Mouse (Mus musculus) liver, embryonic 11.5 days (tissue): ENCODE measurements around the gene Rnf25. TPM values are rescaled to one million over a fixed set of nuclear protein-coding genes. Genes with fewer than 3 reads are reported as not detected.

ENCODE experiments used
- ATAC-seq: fragments of 200-750 bp; cut with Nextera tagmentation; replicated peaks from 2 replicates; pipeline ENCODE4 v1.8.0; 2017; ENCODE audit warnings: moderate number of reproducible peaks, mild to moderate bottlenecking, moderate TSS enrichment, moderate library complexity; ENCODE audit not compliant: low FRiP score
- DNase-seq: peaks from one replicate; pipeline ENCODE4 v3.0.0-alpha.2; 2017; ENCODE audit warnings: low spot score
- H3K27ac ChIP-seq: fragments of 300-500 bp; sonication (generic); 2 replicates; pipeline ENCODE4 v1.5.1; 2014; ENCODE audit warnings: mild to moderate bottlenecking, low read depth, low read length, control low read depth
- H3K27me3 ChIP-seq: fragments of 300-500 bp; sonication (generic); replicated peaks from 2 replicates; pipeline ENCODE4 v1.6.1; 2014; ENCODE audit warnings: low read length, mixed read lengths; ENCODE audit not compliant: control insufficient read depth, insufficient read depth
- H3K36me3 ChIP-seq: fragments of 300-500 bp; sonication (generic); 2 replicates; pipeline ENCODE4 v1.6.1; 2014; ENCODE audit warnings: mild to moderate bottlenecking, low read length, moderate library complexity, mixed read lengths; ENCODE audit not compliant: control insufficient read depth, insufficient read depth
- H3K4me1 ChIP-seq: fragments of 300-500 bp; sonication (generic); replicated peaks from 2 replicates; pipeline ENCODE4 v1.6.1; 2014; ENCODE audit warnings: low read length, mixed read lengths; ENCODE audit not compliant: control insufficient read depth, insufficient read depth
- H3K4me2 ChIP-seq: fragments of 300-500 bp; sonication (generic); 2 replicates; pipeline ENCODE4 v1.6.1; 2014; ENCODE audit warnings: mild to moderate bottlenecking, control low read depth, moderate library complexity
- H3K4me3 ChIP-seq: fragments of 300-500 bp; sonication (generic); 2 replicates; pipeline ENCODE4 v1.5.1; 2014; ENCODE audit warnings: low read depth, low read length, control low read depth
- H3K9ac ChIP-seq: fragments of 300-500 bp; sonication (generic); 2 replicates; pipeline ENCODE4 v1.6.1; 2014; ENCODE audit warnings: low read depth, low read length, control low read depth
- H3K9me3 ChIP-seq: fragments of 300-500 bp; sonication (generic); 2 replicates; pipeline ENCODE4 v1.6.1; 2016; ENCODE audit warnings: low read length, inconsistent platforms, mixed read lengths; ENCODE audit not compliant: control insufficient read depth
- WGBS: fragments of 180-500 bp; shearing (Covaris S2); extraction: QIAGEN DNeasy Blood & Tissue Kit; methylation state at CpG from one replicate; pipeline ENCODE4 v1.1.7; 2014; 5-methylcytosine and 5-hydroxymethylcytosine counted together
- microRNA-seq: library from miRNA; unstranded; fragments of <30 nt; microRNA quantifications from one replicate; pipeline ENCODE4, GENCODE M21; 2017; ENCODE audit warnings: borderline number of aligned reads
- polyA plus RNA-seq: library from polyadenylated mRNA; unstranded; fragments of >200 nt; fragmentation: Nextera tagmentation; extraction: Ambion mirVana; gene quantifications from 2 replicates; pipeline ENCODE4 v1.2.1, GENCODE M21; 2014

The Rnf25 gene
- polyA plus RNA-seq, 1 experiment from 2014 or later = 6.0 TPM

- no peaks in the 10 kb centered on the region for H3K9me3 ChIP-seq
- H3K4me3 ChIP-seq = no peak within 1 kb of the TSS
- WGBS = 79% methylated on average over 4 of the region's 4 CpGs
- no peaks in the 10 kb centered on the region for H3K36me3 ChIP-seq
- H3K27ac ChIP-seq = no peak within 1 kb of the TSS
- peaks cover 4% of the 10 kb centered on the region for H3K27me3 ChIP-seq
- no peaks in the 10 kb centered on the region for H3K4me1 ChIP-seq
- DNase-seq = no peak
- no peak within 1 kb of the TSS for H3K9ac ChIP-seq
- no peak within 1 kb of the TSS for H3K4me2 ChIP-seq
- ATAC-seq = no peak
Observed at GRCm38 (mm10) chr1:74544184-74544583, 57.0 kb downstream of the Rnf25 start, which contains the start of gene Usp37. Gene Usp37, minus strand, starts transcription at chr1:74544284.

Small RNA genes lying within 50 kb of the gene (microRNA-seq; reads per million reads assigned to microRNA genes)
- not detected for gene Gm25035

Other genes starting within 250 kb of the Rnf25 start
- 0.21 TPM in 1 of 2 replicates, not detected in the other for gene Catip, start 239.3 kb downstream of the Rnf25 start, polyA plus RNA-seq
- gene Slc11a1, start 226.2 kb downstream of the Rnf25 start, polyA plus RNA-seq = 10.0 and 10.4 TPM in 2 replicates
- 65.2 and 71.1 TPM in 2 replicates for gene Ctdsp1, start 209.9 kb downstream of the Rnf25 start, polyA plus RNA-seq
- gene Vil1, start 192.0 kb downstream of the Rnf25 start, polyA plus RNA-seq = 0.88 and 0.94 TPM in 2 replicates
- gene Cnot9, start 95.3 kb downstream of the Rnf25 start, polyA plus RNA-seq = 88.5 and 90.8 TPM in 2 replicates
- 0.10 TPM in 1 of 2 replicates, not detected in the other for gene Plcd4, start 58.5 kb downstream of the Rnf25 start, polyA plus RNA-seq
- 28.8 and 32.3 TPM in 2 replicates for gene Usp37, start 57.1 kb downstream of the Rnf25 start, polyA plus RNA-seq
- 6.5 and 8.1 TPM in 2 replicates for gene Zfp142, start 13.2 kb downstream of the Rnf25 start, polyA plus RNA-seq
- gene Bcs1l, start 13.1 kb downstream of the Rnf25 start, polyA plus RNA-seq = 25.7 and 26.4 TPM in 2 replicates
- 3.0 and 3.2 TPM in 2 replicates for gene Stk36, start within 50 bp of the Rnf25 start, polyA plus RNA-seq
- 31.5 and 35.0 TPM in 2 replicates for gene Ttll4, start 60.3 kb upstream of the Rnf25 start, polyA plus RNA-seq
- gene Cyp27a1, start 112.2 kb upstream of the Rnf25 start, polyA plus RNA-seq = 2.7 and 4.0 TPM in 2 replicates
- gene Prkag3, start 147.8 kb upstream of the Rnf25 start, polyA plus RNA-seq = not detected in 2 replicates
- gene Wnt6, start 170.5 kb upstream of the Rnf25 start, polyA plus RNA-seq = 1.5 and 2.4 TPM in 2 replicates
- 0.10 and 0.22 TPM in 2 replicates for gene Wnt10a, start 190.1 kb upstream of the Rnf25 start, polyA plus RNA-seq